Comparison of ENCODE assay signal across 8 mouse cellular contexts in the genomic region with DNA sequence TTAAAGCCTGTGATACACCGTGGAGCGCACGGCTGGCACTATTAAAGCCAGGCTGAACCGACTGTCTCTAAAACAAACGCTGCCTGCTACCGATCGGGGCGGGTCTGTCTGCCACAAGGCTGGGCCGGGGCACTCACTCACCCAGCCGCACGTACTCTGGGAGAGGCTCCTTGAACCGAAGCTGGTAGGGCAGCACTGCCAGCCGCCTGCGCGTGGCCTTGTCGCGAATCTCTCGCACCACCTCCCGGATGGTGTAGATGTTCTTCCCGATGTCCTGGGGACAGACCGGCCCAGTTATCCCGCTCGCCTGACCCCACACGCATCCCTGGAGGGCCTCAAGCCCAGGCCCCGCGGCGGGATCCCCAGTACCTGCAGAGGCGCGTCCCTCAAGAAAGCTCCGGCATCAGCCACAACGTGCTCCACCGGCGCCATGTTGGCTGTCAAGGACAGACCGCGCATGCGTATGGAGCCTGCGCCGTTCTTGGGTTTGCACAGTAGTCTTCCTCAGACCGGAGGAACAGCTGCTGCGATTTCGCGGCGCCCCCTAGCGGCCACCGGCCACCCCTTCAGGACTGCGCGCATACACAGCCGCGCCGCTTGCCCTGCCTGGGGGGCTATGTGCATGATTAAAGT. TPM values are rescaled to one million over a fixed set of nuclear protein-coding genes. Genes with fewer than 3 reads are reported as not detected.
DNase-seq lines count a peak whose midpoint lies in the region; ATAC-seq lines count a peak whose summit lies in the region.

A gene (minus strand): TSS at position 455 of the 633 bp plus-strand sequence.

- peak within 1 kb of the TSS; percentile 90 for H3K4me3 ChIP-seq in hindbrain, embryonic 16.5 days (ENCODE audit: low read length)
- peak within 1 kb of the TSS; percentile 75 for H3K4me3 ChIP-seq in macrophage (ENCODE audit: inconsistent target)

- H3K9ac ChIP-seq in hindbrain, embryonic 16.5 days (ENCODE audit: low read depth, low read length): peak within 1 kb of the TSS; percentile 89

- under 1% methylated on average over 50 of the region's 50 CpGs for WGBS in hindbrain, embryonic 16.5 days
- 0% methylated on average over 50 of the region's 50 CpGs for WGBS in macrophage (ENCODE audit: missing documents)

- ATAC-seq in hindbrain, embryonic 16.5 days: peak; percentile 99

- peaks cover 14% of the 10 kb centered on the region for H3K4me1 ChIP-seq in hindbrain, embryonic 16.5 days (ENCODE audit: control insufficient read depth, insufficient read depth, low read depth, low read length)

- peaks cover 18% of the 10 kb centered on the region; the same call in 1 of the 2 replicates for H3K36me3 ChIP-seq in hindbrain, embryonic 16.5 days (ENCODE audit: control insufficient read depth, insufficient read depth, low read length)
- peaks cover 18% of the 10 kb centered on the region for H3K36me3 ChIP-seq in macrophage (ENCODE audit: inconsistent target)

- DNase-seq in T-cell, adult 2 months (ENCODE audit: low spot score): peak; percentile 97
- DNase-seq in cerebellum, postnatal 36 days: peak; percentile 98
- DNase-seq in gastrocnemius, adult 18-20 months (ENCODE audit: low spot score): peak; percentile 96
- DNase-seq in left cerebral cortex, adult 18-20 months (ENCODE audit: low spot score in 2 of 2): peak; percentile 97 to 98
- peak; percentile 96 for DNase-seq in right cerebral cortex, adult 18-20 months
- DNase-seq in urinary bladder, postnatal 10 days (ENCODE audit: low spot score): peak; percentile 91

- H3K4me2 ChIP-seq in hindbrain, embryonic 16.5 days (ENCODE audit: low read length): peak within 1 kb of the TSS; percentile 80

- H3K79me2 ChIP-seq in macrophage (ENCODE audit: inconsistent target): peaks cover 41% of the 10 kb centered on the region

- peak within 1 kb of the TSS; percentile 70 for H3K27ac ChIP-seq in hindbrain, embryonic 16.5 days (ENCODE audit: low read depth, low read length)
- 0 out of 2 replicates have a peak within 1 kb of the TSS, but pooled peaks have one; percentile 2 for H3K27ac ChIP-seq in macrophage

- no peaks in the 10 kb centered on the region for H3K27me3 ChIP-seq in hindbrain, embryonic 16.5 days (replicated peaks; ENCODE audit: control insufficient read depth, insufficient read depth, low read length)

- H3K9me3 ChIP-seq in hindbrain, embryonic 16.5 days (ENCODE audit: control insufficient read depth, low read length): no peaks in the 10 kb centered on the region

RNA-seq across cellular contexts. Expression of the gene that starts here (rescaled TPM):
- total RNA-seq in gastrocnemius, adult 18-20 months (2021): 10 to 100 TPM; 21.4 to 27.5 TPM
- 64.2 and 65.2 TPM in 2 replicates for polyA plus RNA-seq in hindbrain, embryonic 16.5 days (2015; fragmentation: Nextera tagmentation; extraction: Ambion mirVana)
- total RNA-seq in left cerebral cortex, adult 18-20 months (2021): 10 to 100 TPM; 36.3 to 40.2 TPM
- total RNA-seq in macrophage (2018; cell fraction: chromatin; rRNA removed): 10 to 100 TPM in 17 of 26 experiments, 1 to 10 TPM in 9; 3.2 to 47.3 (median 16.8) TPM
- total RNA-seq in macrophage (2018; cell fraction: cytosol; rRNA removed): 10 to 100 TPM in 13 of 26 experiments, 1 to 10 TPM in 13; 4.6 to 12.0 (median 10.0) TPM
- 10 to 100 TPM in 11 of 26 experiments, 1 to 10 TPM in 15; 4.2 to 31.2 (median 8.5) TPM for total RNA-seq in macrophage (2018; cell fraction: nucleus; rRNA removed)
- 8.4 to 26.5 TPM (median 12.3 TPM) in 3 replicates for polyA plus RNA-seq in macrophage (2018)

Comparison
In these comparisons a context has a peak if more than half of its experiments do, and no peak if none do; other contexts are left out.
1. Peak in every context shown above with its lines: DNase-seq, ATAC-seq, H3K4me3 ChIP-seq and H3K27ac ChIP-seq.